Mouse (Mus musculus): Measurements from ENCODE around the gene Pacs1.
"Not testable (repeated sequence)": the region's sequence is repeated elsewhere in the genome, so short reads cannot be mapped to it uniquely, and the experiment has no call there.

Gene Pacs1

GRCm38 (mm10) chr19:5151741-5152140, 121.2 kb downstream of the Pacs1 start:
- no peak for DNase-seq (ENCODE audit: low spot score in 2 of 2)

- DNase-seq (ENCODE audit: low spot score in 2 of 2) = peak; percentile 55 to 58
Measured at GRCm38 (mm10) chr19:5151331-5151730, 121.6 kb downstream of the Pacs1 start.

GRCm38 (mm10) chr19:5150358-5150757, 122.6 kb downstream of the Pacs1 start:
- peak; percentile 24 to 58 for DNase-seq (ENCODE audit: low spot score in 2 of 2)

DNA sequence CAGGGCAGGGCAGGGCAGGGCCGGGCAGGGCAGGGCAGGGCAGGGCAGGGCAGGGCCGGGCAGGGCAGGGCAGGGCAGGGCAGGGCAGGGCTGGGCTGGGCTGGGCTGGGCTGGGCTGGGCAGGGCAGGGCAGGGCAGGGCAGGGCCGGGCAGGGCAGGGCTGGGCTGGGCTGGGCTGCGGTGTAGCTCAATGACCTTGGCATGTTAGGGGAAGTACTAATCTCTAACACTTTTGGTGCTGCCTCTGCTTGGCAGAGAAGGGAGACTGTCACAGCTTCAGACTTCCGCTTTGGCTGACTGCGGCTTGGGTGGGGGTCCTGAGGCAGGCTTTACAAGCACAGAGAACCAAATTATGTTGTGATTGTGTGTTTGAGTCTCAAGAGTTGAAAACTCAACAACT, 123.9 kb downstream of the Pacs1 start:
- DNase-seq (ENCODE audit: low spot score in 2 of 2) = not testable (repeated sequence)

GRCm38 (mm10) chr19:5139640-5140039, 133.3 kb downstream of the Pacs1 start:
- DNase-seq (ENCODE audit: low spot score in 2 of 2) = peak in 1 of 2 experiments; percentile 68

- no peak for DNase-seq (ENCODE audit: low spot score in 2 of 2)
Measured at GRCm38 (mm10) chr19:5131237-5131636, 141.7 kb downstream of the Pacs1 start.

GRCm38 (mm10) chr19:5129770-5130169, 143.1 kb downstream of the Pacs1 start:
- no peak for DNase-seq (ENCODE audit: low spot score in 2 of 2)

- no peak for DNase-seq (ENCODE audit: low spot score in 2 of 2)
Measured at GRCm38 (mm10) chr19:5124055-5124614, 148.8 kb downstream of the Pacs1 start.

DNA sequence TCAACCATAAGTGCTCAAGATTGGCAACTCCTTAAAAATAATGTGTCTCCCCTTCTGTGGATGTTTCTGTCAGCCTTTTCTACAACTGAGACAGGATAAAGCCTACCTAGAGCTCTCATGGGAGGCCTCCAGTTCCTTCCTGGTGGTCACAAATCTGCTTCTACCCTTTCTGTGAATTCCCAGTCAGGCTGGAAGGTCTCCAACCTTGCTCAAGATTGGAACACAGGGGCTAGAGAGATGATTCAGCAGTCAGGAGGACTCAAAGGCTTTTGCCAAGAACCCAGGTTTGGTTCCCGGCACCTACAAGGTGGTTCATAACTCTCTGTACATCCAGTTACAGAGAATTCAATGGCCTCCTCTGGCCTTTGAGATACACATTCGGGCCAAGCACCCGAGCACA, 149.7 kb downstream of the Pacs1 start:
- no peak for DNase-seq (ENCODE audit: low spot score in 2 of 2)

DNA sequence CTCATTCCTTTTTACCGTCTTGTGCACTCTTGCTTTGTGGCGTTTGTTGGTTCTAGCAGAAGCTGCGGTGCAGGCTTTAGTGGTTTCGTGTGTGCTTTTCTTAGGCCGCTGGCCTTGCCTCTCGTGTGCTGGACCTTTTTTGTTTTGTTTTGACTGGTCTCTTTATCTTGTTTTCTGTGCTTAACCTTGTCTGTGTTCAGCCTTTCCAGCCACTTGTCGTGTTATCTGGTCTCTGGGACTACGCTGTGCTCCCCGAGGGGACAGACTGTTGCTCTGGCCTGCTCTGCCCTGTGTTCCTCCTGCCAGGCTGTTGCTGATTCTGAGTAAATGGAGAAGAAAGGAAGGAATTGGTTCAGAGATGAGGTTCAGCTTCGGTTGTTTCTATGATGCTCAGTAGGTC, 150.4 kb downstream of the Pacs1 start:
- DNase-seq (ENCODE audit: low spot score in 2 of 2) = no peak

GRCm38 (mm10) chr19:5118384-5118698, 154.6 kb downstream of the Pacs1 start, which contains the start of gene Klc2:
Klc2 (minus strand) TSS chr19:5118560.
- no peak for DNase-seq (ENCODE audit: low spot score in 2 of 2)

GRCm38 (mm10) chr19:5117494-5118383, 155.2 kb downstream of the Pacs1 start:
- DNase-seq (ENCODE audit: low spot score in 2 of 2) = peak; percentile 79 to 88

- DNase-seq (ENCODE audit: low spot score in 2 of 2) = no peak
Measured at GRCm38 (mm10) chr19:5113783-5114182, 159.1 kb downstream of the Pacs1 start.

DNA sequence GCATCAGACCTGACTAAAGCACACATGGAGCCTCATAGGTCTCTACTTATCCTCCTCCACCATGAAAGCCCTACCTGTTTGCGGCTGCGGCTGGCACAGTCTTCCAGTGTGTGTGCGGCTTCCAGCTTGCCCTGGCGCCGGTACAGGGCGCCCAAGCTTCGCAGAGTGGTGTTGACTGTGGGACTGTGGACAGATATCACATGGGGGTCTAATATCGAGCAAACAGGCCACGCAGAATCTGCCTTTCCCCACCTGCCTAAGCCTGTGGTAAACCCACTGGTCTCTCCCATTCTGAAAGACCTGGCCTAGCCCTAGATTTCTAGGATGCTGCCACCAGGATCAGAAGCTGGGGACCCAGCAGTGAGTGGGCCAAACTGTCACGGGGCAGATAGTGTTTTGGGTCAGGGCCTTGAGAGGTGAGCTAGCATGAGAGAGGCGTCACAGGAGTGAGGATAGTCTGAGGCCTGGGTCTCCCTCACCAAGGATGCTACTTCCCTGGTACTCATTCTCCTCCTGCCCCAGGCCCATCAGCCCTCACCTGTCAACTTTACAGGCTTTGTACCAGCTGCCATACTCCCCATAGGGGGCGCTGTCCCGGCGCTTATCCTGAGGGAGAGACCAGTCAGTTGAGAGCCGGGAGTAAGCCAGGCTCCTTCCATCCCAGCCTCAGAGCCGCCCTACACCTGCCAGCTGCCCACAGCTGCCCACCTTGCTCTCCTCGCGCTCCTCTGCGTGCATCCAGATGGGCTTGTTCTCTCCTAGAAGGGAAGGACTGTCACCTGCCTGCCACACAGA, 163.1 kb downstream of the Pacs1 start:
- no peak for DNase-seq (ENCODE audit: low spot score in 2 of 2)

DNA sequence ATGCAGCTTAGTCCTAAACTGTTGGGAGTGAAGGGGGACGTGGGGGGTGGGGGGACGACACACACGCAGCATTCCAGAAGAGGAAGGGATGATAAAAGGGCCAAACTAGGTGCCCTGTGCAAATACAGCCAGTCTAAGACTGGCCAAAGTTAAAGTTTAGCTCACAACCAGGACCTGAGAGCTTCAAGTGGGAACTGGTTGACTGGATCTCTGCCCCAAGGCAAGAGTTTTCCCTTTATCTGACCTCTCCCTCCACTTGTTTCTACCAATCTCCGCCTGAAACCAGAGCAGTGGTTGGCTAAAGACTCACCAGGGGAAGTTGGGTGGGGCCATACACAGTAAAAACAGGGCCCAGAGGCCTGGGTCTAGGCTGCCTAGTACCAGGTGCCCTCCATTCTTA, 164.2 kb downstream of the Pacs1 start:
- DNase-seq (ENCODE audit: low spot score in 2 of 2) = no peak

DNA sequence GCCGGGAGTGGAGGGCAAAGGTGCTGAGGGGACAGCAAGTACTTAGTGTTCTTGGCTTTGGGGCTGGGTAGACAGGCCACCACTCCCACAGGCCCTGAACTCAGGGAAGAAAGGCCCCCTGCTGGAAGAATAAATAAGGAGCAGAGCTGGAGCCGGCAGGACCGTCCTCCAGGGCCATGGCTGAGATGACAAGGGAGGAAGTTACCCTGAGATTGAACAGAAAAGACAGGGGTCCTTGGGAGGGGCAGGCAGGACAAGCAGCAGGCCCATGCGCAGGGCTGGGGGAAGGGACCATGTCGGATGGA, 164.7 kb downstream of the Pacs1 start:
- DNase-seq (ENCODE audit: low spot score in 2 of 2) = peak in 1 of 2 experiments; percentile 46

GRCm38 (mm10) chr19:5107556-5108270, 165.2 kb downstream of the Pacs1 start:
- DNase-seq (ENCODE audit: low spot score in 2 of 2) = peak in 1 of 2 experiments; percentile 17

GRCm38 (mm10) chr19:5106731-5107191, 166.2 kb downstream of the Pacs1 start, which contains the start of gene Rab1b:
Rab1b (minus strand) TSS chr19:5107072.
- DNase-seq (ENCODE audit: low spot score in 2 of 2) = peak; percentile 97 to 98

DNA sequence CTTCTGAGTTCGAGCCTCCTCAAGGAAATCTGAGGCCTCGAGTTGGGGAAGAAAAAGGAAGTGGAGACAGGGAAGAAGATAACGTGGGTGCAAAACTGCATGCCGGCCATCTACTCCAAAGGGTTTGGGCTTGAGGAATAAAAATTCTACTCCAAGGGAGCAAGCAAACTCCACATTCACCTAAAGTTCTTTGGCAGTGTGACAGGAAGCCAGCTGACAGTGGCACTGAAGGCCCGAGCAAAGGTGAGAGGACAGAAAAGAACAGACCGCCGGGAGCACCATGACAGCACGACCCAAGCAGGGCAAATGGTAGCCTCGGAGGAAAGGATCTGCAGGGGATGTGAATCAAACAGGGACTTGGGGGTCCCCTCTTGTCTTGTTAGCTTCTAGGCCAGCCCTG, 166.8 kb downstream of the Pacs1 start:
- no peak for DNase-seq (ENCODE audit: low spot score in 2 of 2)

- DNase-seq (ENCODE audit: low spot score in 2 of 2) = no peak
Measured at GRCm38 (mm10) chr19:5098363-5099143, 174.4 kb downstream of the Pacs1 start, which contains the start of gene Cnih2. Cnih2 (minus strand) TSS chr19:5098521.

Data from frontal cortex, postnatal 10 days (tissue).